Mouse (Mus musculus): ENCODE measurements around the gene Praf2. TPM values are rescaled to one million over a fixed set of nuclear protein-coding genes. Genes with fewer than 3 reads are reported as not detected.
"Not testable (repeated sequence)": the region's sequence is repeated elsewhere in the genome, so short reads cannot be mapped to it uniquely, and the experiment has no call there.

The Praf2 gene
- polyA plus RNA-seq, 1 experiment from 2014 or later, result 139 TPM

DNA sequence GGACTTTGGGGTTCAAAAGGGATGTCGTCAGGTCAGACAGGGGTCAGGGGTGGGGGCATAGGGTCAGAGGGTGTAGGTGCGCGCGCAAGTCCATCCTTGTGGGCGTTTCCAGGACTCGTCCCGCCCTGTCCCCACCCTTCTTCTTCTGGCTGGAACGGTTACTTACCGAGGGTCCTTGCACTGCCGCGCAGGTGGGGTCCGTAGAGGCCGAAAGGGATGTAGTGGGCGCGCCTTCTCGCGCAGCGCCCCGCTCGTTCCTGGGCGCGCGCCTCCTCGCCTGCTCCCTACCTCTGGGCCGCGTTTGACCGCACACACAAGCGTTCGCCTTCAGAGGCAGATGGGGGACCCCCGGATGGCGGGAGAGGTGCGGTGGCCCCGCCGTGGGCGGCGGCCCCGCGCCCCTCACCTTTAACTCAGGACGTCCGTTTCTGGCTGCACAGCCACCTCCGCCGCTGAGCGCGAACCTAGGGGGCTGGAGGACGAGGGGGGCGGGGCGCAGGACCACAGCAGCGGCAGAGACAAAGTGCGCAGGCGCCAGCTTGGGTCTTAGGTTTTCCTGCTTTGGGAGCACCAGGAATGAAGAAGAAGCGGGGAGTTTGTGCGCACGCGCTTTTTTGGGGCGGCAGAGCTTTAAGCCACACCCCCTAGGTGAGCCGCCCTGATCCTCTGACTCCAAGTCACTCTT, 22.3 kb downstream of the Praf2 start, which contains the start of gene Ccdc120:
Gene Ccdc120, minus strand, starts transcription at position 474 of the 685 bp plus-strand sequence.
- peak; percentile 94 for ATAC-seq
- H3K4me3 ChIP-seq (ENCODE audit: low read depth, low read length), result peak within 1 kb of the TSS; percentile 58
- peak within 1 kb of the TSS; percentile 85 for H3K9ac ChIP-seq (ENCODE audit: low read depth, low read length)
- 7% methylated on average over 38 of the region's 56 CpGs for WGBS
- H3K27me3 ChIP-seq (ENCODE audit: control insufficient read depth, insufficient read depth, low read depth, low read length), result no peaks in the 10 kb centered on the region
- no peaks in the 10 kb centered on the region for H3K9me3 ChIP-seq (replicated peaks; ENCODE audit: control insufficient read depth, low read length, poor library complexity, severe bottlenecking)
- peak within 1 kb of the TSS; percentile 57 for H3K4me2 ChIP-seq (ENCODE audit: low read length)
- peak within 1 kb of the TSS; percentile 77 for H3K27ac ChIP-seq (ENCODE audit: low read length)
- peaks cover 7% of the 10 kb centered on the region for H3K4me1 ChIP-seq (ENCODE audit: control insufficient read depth, insufficient read depth, low read length)
- no peaks in the 10 kb centered on the region for H3K36me3 ChIP-seq (ENCODE audit: control insufficient read depth, insufficient read depth, low read length)

DNA sequence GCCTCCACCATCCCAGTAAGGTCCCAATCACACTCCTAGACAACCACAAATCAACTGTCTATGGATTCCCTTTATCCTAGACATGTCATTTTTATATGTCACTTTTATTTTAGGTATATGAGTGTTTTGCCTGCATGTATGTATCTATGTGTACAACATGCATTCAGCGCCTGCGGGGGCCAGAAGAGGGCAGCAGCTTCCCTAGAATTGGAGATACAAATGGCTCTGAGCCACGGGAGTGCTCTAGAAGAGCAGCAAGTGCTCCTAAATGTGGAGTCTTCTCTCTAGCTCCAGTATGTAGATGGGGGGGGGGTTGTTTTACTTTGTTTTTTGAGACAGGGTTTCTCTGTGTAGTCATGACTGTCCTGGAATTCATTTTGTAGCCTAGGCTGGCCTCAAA, 25.4 kb downstream of the Praf2 start:
- not testable (repeated sequence) for H3K4me2 ChIP-seq (ENCODE audit: low read length); H3K36me3 ChIP-seq (ENCODE audit: control insufficient read depth, insufficient read depth, low read length); H3K27me3 ChIP-seq (ENCODE audit: control insufficient read depth, insufficient read depth, low read depth, low read length); H3K4me1 ChIP-seq (ENCODE audit: control insufficient read depth, insufficient read depth, low read length); ATAC-seq; H3K4me3 ChIP-seq (ENCODE audit: low read depth, low read length); H3K9ac ChIP-seq (ENCODE audit: low read depth, low read length); H3K27ac ChIP-seq (ENCODE audit: low read length); H3K9me3 ChIP-seq (replicated peaks; ENCODE audit: control insufficient read depth, low read length, poor library complexity, severe bottlenecking)
- 35% methylated on average over 3 of the region's 3 CpGs for WGBS

DNA sequence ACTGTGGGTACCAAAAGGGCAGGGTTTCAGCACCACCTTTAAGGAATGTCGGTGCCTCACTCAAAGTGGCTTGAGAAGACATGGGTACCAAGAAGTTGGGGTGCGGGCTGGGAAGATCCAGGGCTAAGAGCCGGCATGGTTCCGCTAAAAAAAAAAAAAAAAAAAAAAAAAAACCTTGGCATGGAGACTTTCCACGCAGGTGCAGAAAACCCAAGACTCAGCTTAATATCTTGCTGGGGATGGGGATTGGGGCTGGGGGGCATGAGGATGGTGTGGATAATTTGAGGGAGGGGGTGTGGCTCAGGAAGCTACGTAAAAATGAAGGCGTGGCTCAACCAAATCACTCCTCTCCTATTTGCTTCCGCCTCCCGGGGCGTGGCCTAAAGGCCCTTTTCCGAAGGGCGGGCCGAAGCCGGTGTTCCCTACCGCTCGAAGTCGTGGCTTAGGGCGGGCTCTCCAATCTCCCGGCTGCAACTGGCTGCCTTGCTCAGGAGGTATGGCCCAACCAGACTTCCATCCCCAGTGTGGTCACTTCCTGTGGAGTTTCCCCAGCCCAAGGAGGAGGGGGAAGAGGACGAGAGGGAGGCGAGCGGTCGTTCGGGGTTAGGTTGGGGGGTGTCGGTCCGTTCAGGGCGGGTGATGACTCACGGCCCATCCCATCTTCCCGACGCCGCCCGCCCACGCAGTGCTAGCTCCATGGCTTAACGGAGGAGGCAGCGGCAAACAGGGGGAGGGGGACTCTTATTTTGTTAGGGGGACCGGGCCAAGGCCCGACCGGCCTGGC, 34.1 kb downstream of the Praf2 start, which contains the start of gene Tfe3:
Gene Tfe3, plus strand, starts transcription at position 424 of the 784 bp plus-strand sequence.
- peak; percentile 95 for ATAC-seq
- Histone ChIP-seq H3K27ac (ENCODE audit: low read length) (peak within 1 kb of the TSS; percentile 63; the same call in 1 of the 2 replicates), H3K4me1 (ENCODE audit: control insufficient read depth, insufficient read depth, low read length) (peaks cover 22% of the 10 kb centered on the region), H3K4me2 (ENCODE audit: low read length) (peak within 1 kb of the TSS; percentile 69), H3K36me3 (ENCODE audit: control insufficient read depth, insufficient read depth, low read length) (no peaks in the 10 kb centered on the region), H3K4me3 (ENCODE audit: low read depth, low read length) (peak within 1 kb of the TSS; percentile 59), H3K9ac (ENCODE audit: low read depth, low read length) (peak within 1 kb of the TSS; percentile 70), H3K9me3 (replicated peaks; ENCODE audit: control insufficient read depth, low read length, poor library complexity, severe bottlenecking) (no peaks in the 10 kb centered on the region), H3K27me3 (ENCODE audit: control insufficient read depth, insufficient read depth, low read depth, low read length) (no peaks in the 10 kb centered on the region)
- 21% methylated on average over 34 of the region's 38 CpGs for WGBS

DNA sequence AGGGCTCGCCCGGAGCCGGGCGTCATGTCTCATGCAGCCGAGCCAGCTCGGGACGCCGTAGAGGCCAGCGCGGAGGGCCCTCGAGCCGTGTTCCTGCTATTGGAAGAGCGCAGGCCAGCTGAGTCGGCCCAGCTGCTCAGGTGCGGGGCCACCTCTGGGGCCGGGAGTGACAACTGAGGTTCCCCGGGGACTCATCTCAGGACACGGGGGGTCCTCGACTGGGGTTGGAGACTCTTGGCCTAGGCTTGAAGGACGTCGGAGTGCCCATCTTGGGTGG, 34.6 kb downstream of the Praf2 start:
- no peaks in the 10 kb centered on the region for H3K27me3 ChIP-seq (ENCODE audit: control insufficient read depth, insufficient read depth, low read depth, low read length)
- H3K4me3 ChIP-seq (ENCODE audit: low read depth, low read length), result peak overlapping the region; percentile 59
- no peaks in the 10 kb centered on the region for H3K9me3 ChIP-seq (replicated peaks; ENCODE audit: control insufficient read depth, low read length, poor library complexity, severe bottlenecking)
- H3K4me1 ChIP-seq (ENCODE audit: control insufficient read depth, insufficient read depth, low read length), result peaks cover 22% of the 10 kb centered on the region
- ATAC-seq, result no peak
- H3K27ac ChIP-seq (ENCODE audit: low read length), result no peak overlapping the region
- no peaks in the 10 kb centered on the region for H3K36me3 ChIP-seq (ENCODE audit: control insufficient read depth, insufficient read depth, low read length)
- peak overlapping the region; percentile 70 for H3K9ac ChIP-seq (ENCODE audit: low read depth, low read length)
- WGBS, result 11% methylated on average over 21 of the region's 21 CpGs
- peak overlapping the region; percentile 69 for H3K4me2 ChIP-seq (ENCODE audit: low read length)

DNA sequence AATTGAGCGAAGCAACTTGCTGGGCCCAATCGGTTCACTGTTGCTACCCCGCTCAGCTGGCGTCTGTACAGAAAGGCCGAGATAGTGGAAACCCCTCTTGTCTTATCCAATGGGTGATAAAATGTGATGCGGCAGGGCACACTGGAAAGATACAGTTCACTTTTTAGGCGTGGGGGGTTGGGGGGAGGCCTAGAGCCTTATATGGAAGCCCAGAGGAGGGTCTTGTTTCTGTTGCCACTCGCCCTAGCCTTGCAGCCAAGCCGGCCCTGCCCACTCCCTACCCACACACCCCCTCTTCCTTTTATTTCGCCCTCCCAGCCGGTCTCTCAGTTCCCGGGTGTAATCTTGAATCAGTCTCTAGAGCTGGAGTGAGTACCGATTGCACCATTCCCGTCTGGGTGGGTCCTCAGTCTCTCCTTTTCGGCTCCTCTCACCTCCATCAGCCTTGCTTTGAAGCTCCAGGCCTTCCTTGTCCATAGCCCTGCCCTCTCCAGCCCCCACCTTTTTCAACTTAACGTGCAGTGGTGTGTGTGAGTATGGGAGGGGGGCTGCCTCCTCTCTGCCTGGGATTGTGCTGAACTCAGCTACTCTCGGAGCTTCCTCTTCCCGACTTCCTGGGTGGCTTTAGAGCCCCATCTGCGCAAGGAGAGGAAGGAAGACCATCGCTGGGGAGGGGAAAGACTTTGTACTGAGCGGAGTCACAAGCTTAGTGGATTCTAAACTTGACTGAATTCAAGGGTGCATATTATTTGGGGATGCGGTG, 35.6 kb downstream of the Praf2 start:
- Histone ChIP-seq H3K27ac (ENCODE audit: low read length) (no peak overlapping the region), H3K4me2 (ENCODE audit: low read length) (peak overlapping the region; percentile 69), H3K4me3 (ENCODE audit: low read depth, low read length) (peak overlapping the region; percentile 59), H3K9ac (ENCODE audit: low read depth, low read length) (peak overlapping the region; percentile 70), H3K36me3 (ENCODE audit: control insufficient read depth, insufficient read depth, low read length) (no peaks in the 10 kb centered on the region), H3K27me3 (ENCODE audit: control insufficient read depth, insufficient read depth, low read depth, low read length) (no peaks in the 10 kb centered on the region), H3K4me1 (ENCODE audit: control insufficient read depth, insufficient read depth, low read length) (peaks cover 22% of the 10 kb centered on the region), H3K9me3 (replicated peaks; ENCODE audit: control insufficient read depth, low read length, poor library complexity, severe bottlenecking) (no peaks in the 10 kb centered on the region)
- 18% methylated on average over 21 of the region's 22 CpGs for WGBS
- ATAC-seq, result peak; percentile 3; the same call in 1 of the 2 replicates

DNA sequence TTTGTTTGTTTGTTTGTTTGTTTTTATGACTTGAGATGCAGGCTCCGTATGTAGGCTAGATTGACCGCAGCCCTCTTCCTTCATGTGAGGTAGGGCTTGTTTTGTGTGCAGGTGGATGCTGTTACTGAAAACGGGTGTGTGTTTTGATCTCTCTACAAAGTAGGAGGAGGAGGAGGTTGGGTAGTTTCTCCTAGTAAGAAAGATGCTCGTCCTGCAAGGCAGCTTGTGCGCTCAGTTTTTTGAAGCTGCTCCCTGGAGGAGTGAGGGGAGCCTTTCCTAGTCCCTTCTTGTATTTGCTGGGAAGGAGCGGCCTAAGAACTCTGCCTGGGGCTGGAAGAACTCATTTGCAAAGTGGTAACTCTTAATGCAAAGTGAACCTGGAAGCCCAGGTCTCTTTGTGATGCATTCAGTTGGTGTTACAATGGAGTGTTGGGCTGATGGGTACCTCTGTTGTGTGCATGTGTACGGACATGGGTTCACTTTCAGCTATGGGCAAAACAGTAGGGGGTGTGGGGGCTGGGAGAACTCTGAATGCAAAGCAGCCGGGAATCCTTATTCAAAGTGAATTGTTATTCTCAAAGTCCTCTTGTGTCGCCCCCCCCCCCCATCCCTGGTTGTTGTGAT, 36.5 kb downstream of the Praf2 start:
- peak overlapping the region; percentile 46 for H3K9ac ChIP-seq (ENCODE audit: low read depth, low read length)
- H3K4me3 ChIP-seq (ENCODE audit: low read depth, low read length), result peak overlapping the region; percentile 59
- no peaks in the 10 kb centered on the region for H3K9me3 ChIP-seq (replicated peaks; ENCODE audit: control insufficient read depth, low read length, poor library complexity, severe bottlenecking)
- H3K27me3 ChIP-seq (ENCODE audit: control insufficient read depth, insufficient read depth, low read depth, low read length), result no peaks in the 10 kb centered on the region
- H3K27ac ChIP-seq (ENCODE audit: low read length), result no peak overlapping the region
- peak overlapping the region; percentile 69 for H3K4me2 ChIP-seq (ENCODE audit: low read length)
- peaks cover 22% of the 10 kb centered on the region for H3K4me1 ChIP-seq (ENCODE audit: control insufficient read depth, insufficient read depth, low read length)
- ATAC-seq, result no peak
- 15% methylated on average over 9 of the region's 9 CpGs for WGBS
- H3K36me3 ChIP-seq (ENCODE audit: control insufficient read depth, insufficient read depth, low read length), result no peaks in the 10 kb centered on the region

DNA sequence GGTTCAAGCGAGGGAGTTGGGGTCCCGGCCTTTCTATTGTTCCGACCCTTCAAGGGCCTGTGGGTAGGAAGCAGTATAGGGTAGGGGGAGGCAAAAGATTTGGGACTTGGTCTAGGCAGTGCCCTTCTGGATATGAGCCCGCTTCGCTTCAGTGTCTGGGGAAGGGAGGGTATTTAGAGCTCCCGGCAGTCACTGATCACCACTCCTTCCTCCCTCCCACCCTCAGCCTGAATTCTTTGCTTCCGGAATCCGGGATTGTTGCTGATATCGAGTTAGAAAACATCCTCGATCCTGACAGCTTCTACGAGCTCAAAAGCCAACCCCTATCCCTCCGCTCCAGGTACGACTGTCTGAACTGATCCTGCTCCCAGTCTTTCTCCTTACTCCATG, 37.0 kb downstream of the Praf2 start:
- peak overlapping the region; percentile 46 for H3K9ac ChIP-seq (ENCODE audit: low read depth, low read length)
- no peaks in the 10 kb centered on the region for H3K27me3 ChIP-seq (ENCODE audit: control insufficient read depth, insufficient read depth, low read depth, low read length)
- peak overlapping the region; percentile 59 for H3K4me3 ChIP-seq (ENCODE audit: low read depth, low read length)
- peak overlapping the region; percentile 69 for H3K4me2 ChIP-seq (ENCODE audit: low read length)
- ATAC-seq, result no peak
- H3K9me3 ChIP-seq (replicated peaks; ENCODE audit: control insufficient read depth, low read length, poor library complexity, severe bottlenecking), result no peaks in the 10 kb centered on the region
- 0 out of 2 replicates have a peak overlapping the region, but pooled peaks have one; percentile 26 for H3K27ac ChIP-seq (ENCODE audit: low read length)
- no peaks in the 10 kb centered on the region for H3K36me3 ChIP-seq (ENCODE audit: control insufficient read depth, insufficient read depth, low read length)
- WGBS, result 33% methylated on average over 13 of the region's 13 CpGs
- peaks cover 22% of the 10 kb centered on the region for H3K4me1 ChIP-seq (ENCODE audit: control insufficient read depth, insufficient read depth, low read length)

DNA sequence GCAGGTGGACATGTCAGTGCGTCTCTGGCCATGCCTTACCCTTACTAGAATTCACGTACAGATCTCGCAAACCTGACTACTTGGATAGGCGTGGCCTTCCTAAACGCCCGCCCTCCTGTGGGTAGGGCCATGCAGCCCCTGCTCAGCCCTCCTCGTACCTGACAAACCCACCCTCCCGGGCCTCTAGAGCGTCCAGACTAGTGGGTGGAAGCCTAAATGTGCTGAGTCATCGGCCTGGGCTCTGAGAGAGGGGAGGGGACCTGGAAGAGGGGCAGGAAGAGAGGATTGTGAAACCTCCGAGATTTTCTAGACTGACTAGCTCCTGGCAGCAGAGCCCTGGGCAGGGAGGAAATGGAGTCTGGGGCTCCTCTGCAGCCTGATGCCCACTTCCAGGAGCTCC, 37.5 kb downstream of the Praf2 start:
- Histone ChIP-seq H3K9ac (ENCODE audit: low read depth, low read length) (peak overlapping the region; percentile 46), H3K27ac (ENCODE audit: low read length) (no peak overlapping the region), H3K36me3 (ENCODE audit: control insufficient read depth, insufficient read depth, low read length) (peaks cover 2% of the 10 kb centered on the region; the same call in 1 of the 2 replicates), H3K9me3 (replicated peaks; ENCODE audit: control insufficient read depth, low read length, poor library complexity, severe bottlenecking) (no peaks in the 10 kb centered on the region), H3K27me3 (ENCODE audit: control insufficient read depth, insufficient read depth, low read depth, low read length) (no peaks in the 10 kb centered on the region), H3K4me3 (ENCODE audit: low read depth, low read length) (peak overlapping the region; percentile 59), H3K4me2 (ENCODE audit: low read length) (peak overlapping the region; percentile 69), H3K4me1 (ENCODE audit: control insufficient read depth, insufficient read depth, low read length) (peaks cover 22% of the 10 kb centered on the region)
- WGBS, result 11% methylated on average over 11 of the region's 11 CpGs
- 0 out of 2 replicates have a peak, but pooled peaks have one; percentile 26 for ATAC-seq

All from midbrain, embryonic 16.5 days (tissue).